Mouse (Mus musculus) megakaryocyte, adult 5-6 weeks (primary cell): Measurements from ENCODE around the gene Inka1. TPM values are rescaled to one million over a fixed set of nuclear protein-coding genes. Genes with fewer than 3 reads are reported as not detected.
A peak's percentile ranks its signal among the peaks of the same experiment; 100 is the strongest.

Experiments
- ATAC-seq: 2 replicates; pipeline ENCODE4 v1.8.0; 2016; ENCODE audit warnings: mild to moderate bottlenecking, inconsistent platforms; ENCODE audit not compliant: poor library complexity, severe bottlenecking
- total RNA-seq, 2 experiments: library from RNA; stranded (forward) in 1 of 2; stranded (reverse) in 1 of 2; fragments of 153-499, 151-499 nt in 1 of 2; fragments of 221-1000, 200-1000 nt in 1 of 2; gene quantifications; 2 replicates each; pipeline versions ENCODE4 v1.2.3 to v1.2.4; 2015 to 2017

Inka1 gene
- total RNA-seq, 2 experiments from 2014 or later: 1.8 to 2.6 TPM

GRCm38 (mm10) chr9:107984052-107984753, 1.5 kb downstream of the Inka1 start:
- ATAC-seq: no peak

GRCm38 (mm10) chr9:107983421-107983890, 2.2 kb downstream of the Inka1 start:
- no peak for ATAC-seq

- ATAC-seq: peak; percentile 36
Observed at GRCm38 (mm10) chr9:107982681-107983346, 2.9 kb downstream of the Inka1 start, which contains the start of gene Gm20661. Gene Gm20661 (plus strand): TSS chr9:107983058.

- ATAC-seq: no peak
Observed at GRCm38 (mm10) chr9:107981684-107982605, 3.7 kb downstream of the Inka1 start.

- no peak for ATAC-seq
Observed at GRCm38 (mm10) chr9:107978815-107979214, 6.9 kb downstream of the Inka1 start.

- ATAC-seq: peak; percentile 82
Observed at GRCm38 (mm10) chr9:107975399-107976386, 10.0 kb downstream of the Inka1 start, which contains the start of gene Uba7. Gene Uba7 (plus strand): TSS chr9:107975505.

GRCm38 (mm10) chr9:107974491-107975171, 11.0 kb downstream of the Inka1 start:
- no peak for ATAC-seq

GRCm38 (mm10) chr9:107971690-107972541, 13.8 kb downstream of the Inka1 start:
- peak; percentile 62 for ATAC-seq

GRCm38 (mm10) chr9:107970311-107970710, 15.4 kb downstream of the Inka1 start:
- no peak for ATAC-seq

- no peak for ATAC-seq
Observed at GRCm38 (mm10) chr9:107968531-107968930, 17.1 kb downstream of the Inka1 start.

GRCm38 (mm10) chr9:107967437-107967836, 18.2 kb downstream of the Inka1 start:
- no peak for ATAC-seq

- ATAC-seq: no peak
Observed at GRCm38 (mm10) chr9:107966676-107967075, 19.0 kb downstream of the Inka1 start.

GRCm38 (mm10) chr9:107964681-107965080, 21.0 kb downstream of the Inka1 start:
- ATAC-seq: no peak

- ATAC-seq: peak; percentile 91
Observed at GRCm38 (mm10) chr9:107963700-107964099, 22.0 kb downstream of the Inka1 start.

- ATAC-seq: no peak
Observed at GRCm38 (mm10) chr9:107962916-107963315, 22.8 kb downstream of the Inka1 start.

GRCm38 (mm10) chr9:107961881-107962280, 23.8 kb downstream of the Inka1 start:
- ATAC-seq: no peak

GRCm38 (mm10) chr9:107961351-107961762, 24.3 kb downstream of the Inka1 start:
- no peak for ATAC-seq

GRCm38 (mm10) chr9:107960928-107961327, 24.8 kb downstream of the Inka1 start:
- ATAC-seq: no peak
